Mouse (Mus musculus): Measurements from ENCODE around the gene Gngt2. TPM values are rescaled to one million over a fixed set of nuclear protein-coding genes. Genes with fewer than 3 reads are reported as not detected.
A peak's percentile ranks its signal among the peaks of the same experiment; 100 is the strongest.

Gngt2 gene
- polyA plus RNA-seq, 1 experiment from 2014 or later, result 12.5 TPM

DNA sequence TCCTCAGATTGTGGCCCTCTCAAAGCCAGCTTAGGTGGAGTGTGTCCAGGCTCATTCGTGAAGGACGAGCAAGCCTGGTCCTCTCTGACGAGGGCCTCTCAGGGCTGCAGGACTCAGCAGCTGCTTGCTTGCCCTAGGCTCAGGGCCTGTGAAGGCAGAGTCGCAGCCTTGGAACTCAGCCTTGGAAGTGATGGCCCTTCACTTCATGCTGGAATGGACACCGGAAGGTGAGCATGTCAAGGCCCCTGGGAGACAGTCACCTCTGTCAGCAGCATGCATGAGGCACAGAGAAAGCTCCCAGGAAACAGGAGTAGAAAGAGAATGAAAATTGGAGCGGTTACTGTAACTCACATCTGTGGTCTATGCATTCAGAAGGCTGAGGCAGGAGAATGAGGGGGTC, 25.3 kb upstream of the Gngt2 start:
- no peak for TF ChIP-seq CTCF (IDR thresholded peaks at IDR 0.05; ENCODE audit: low read depth)
- no peak for TF ChIP-seq EP300 (optimal IDR thresholded peaks at IDR 0.05)
- no peaks in the 10 kb centered on the region for H3K36me3 ChIP-seq (ENCODE audit: control insufficient read depth, insufficient read depth, low read length)
- no peaks in the 10 kb centered on the region for H3K9me3 ChIP-seq (ENCODE audit: control insufficient read depth, low read length)
- DNase-seq (ENCODE audit: low spot score) (no peak), ATAC-seq (ENCODE audit: low FRiP score, low TSS enrichment) (no peak)
- H3K27me3 ChIP-seq (ENCODE audit: control insufficient read depth, insufficient read depth, low read length), result no peaks in the 10 kb centered on the region
- H3K9ac ChIP-seq (ENCODE audit: low read length), result no peak overlapping the region
- H3K4me3 ChIP-seq (ENCODE audit: low read depth, low read length), result no peak overlapping the region
- H3K27ac ChIP-seq (replicated peaks), result no peak overlapping the region
- H3K4me2 ChIP-seq (replicated peaks; ENCODE audit: low read depth), result no peak overlapping the region
- 82% methylated on average over 6 of the region's 6 CpGs for WGBS
- H3K4me1 ChIP-seq (replicated peaks; ENCODE audit: control insufficient read depth, insufficient read depth), result no peaks in the 10 kb centered on the region

DNA sequence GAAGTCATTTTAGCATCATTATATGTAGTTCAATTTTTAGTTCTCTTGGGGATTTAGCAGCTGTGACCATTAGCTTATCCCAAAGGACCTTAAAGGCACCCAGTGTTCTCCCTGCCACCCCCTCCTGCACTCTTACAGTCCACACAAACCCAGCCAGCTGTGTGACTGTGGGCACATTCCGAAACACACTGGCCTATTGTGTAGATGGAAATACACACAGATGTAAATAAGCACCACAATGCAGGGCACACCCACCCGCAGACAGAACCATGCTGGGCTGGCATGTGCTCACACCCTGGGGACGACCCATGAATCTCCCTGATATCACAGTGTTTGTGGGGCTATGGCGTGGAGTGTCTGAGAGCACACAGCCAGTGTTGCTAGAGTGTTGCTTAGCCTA, 24.8 kb upstream of the Gngt2 start:
- no peak overlapping the region for H3K27ac ChIP-seq (replicated peaks)
- no peak overlapping the region for H3K4me3 ChIP-seq (ENCODE audit: low read depth, low read length)
- H3K4me2 ChIP-seq (replicated peaks; ENCODE audit: low read depth), result no peak overlapping the region
- ATAC-seq (ENCODE audit: low FRiP score, low TSS enrichment), result no peak
- 59% methylated on average over 4 of the region's 4 CpGs for WGBS
- H3K9me3 ChIP-seq (ENCODE audit: control insufficient read depth, low read length), result no peaks in the 10 kb centered on the region
- no peaks in the 10 kb centered on the region for H3K36me3 ChIP-seq (ENCODE audit: control insufficient read depth, insufficient read depth, low read length)
- no peaks in the 10 kb centered on the region for H3K27me3 ChIP-seq (ENCODE audit: control insufficient read depth, insufficient read depth, low read length)
- H3K9ac ChIP-seq (ENCODE audit: low read length), result no peak overlapping the region
- no peaks in the 10 kb centered on the region for H3K4me1 ChIP-seq (replicated peaks; ENCODE audit: control insufficient read depth, insufficient read depth)
- no peak for DNase-seq (ENCODE audit: low spot score)
- TF ChIP-seq CTCF (IDR thresholded peaks at IDR 0.05; ENCODE audit: low read depth) (no peak), EP300 (optimal IDR thresholded peaks at IDR 0.05) (no peak)

DNA sequence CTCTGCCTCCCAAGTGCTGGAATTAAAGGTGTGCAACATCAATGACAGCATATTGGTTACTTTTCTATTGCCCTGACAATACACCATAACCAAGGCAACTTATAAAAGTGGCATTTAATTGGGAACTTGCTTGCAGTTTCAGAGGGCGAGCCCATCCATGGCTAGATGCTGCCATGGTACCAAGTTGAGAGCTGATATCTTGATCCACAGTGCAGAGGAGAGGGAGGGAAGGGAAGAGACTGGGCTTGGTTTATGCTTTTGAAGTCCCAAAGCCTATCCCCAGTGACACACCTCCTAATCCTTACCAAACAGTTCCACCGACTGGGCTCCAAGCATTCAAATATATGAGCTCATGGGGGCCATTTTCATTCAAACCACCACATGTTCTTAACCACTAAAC, 22.9 kb upstream of the Gngt2 start:
- TF ChIP-seq CTCF (IDR thresholded peaks at IDR 0.05; ENCODE audit: low read depth), result no peak
- no peak for TF ChIP-seq EP300 (optimal IDR thresholded peaks at IDR 0.05)
- Histone ChIP-seq H3K4me3 (ENCODE audit: low read depth, low read length) (no peak overlapping the region), H3K4me2 (replicated peaks; ENCODE audit: low read depth) (no peak overlapping the region), H3K27ac (replicated peaks) (no peak overlapping the region), H3K36me3 (ENCODE audit: control insufficient read depth, insufficient read depth, low read length) (no peaks in the 10 kb centered on the region), H3K9me3 (ENCODE audit: control insufficient read depth, low read length) (no peaks in the 10 kb centered on the region), H3K9ac (ENCODE audit: low read length) (no peak overlapping the region), H3K4me1 (replicated peaks; ENCODE audit: control insufficient read depth, insufficient read depth) (no peaks in the 10 kb centered on the region), H3K27me3 (ENCODE audit: control insufficient read depth, insufficient read depth, low read length) (no peaks in the 10 kb centered on the region)
- 81% methylated on average over 2 of the region's 2 CpGs for WGBS
- ATAC-seq (ENCODE audit: low FRiP score, low TSS enrichment) (no peak), DNase-seq (ENCODE audit: low spot score) (no peak)

DNA sequence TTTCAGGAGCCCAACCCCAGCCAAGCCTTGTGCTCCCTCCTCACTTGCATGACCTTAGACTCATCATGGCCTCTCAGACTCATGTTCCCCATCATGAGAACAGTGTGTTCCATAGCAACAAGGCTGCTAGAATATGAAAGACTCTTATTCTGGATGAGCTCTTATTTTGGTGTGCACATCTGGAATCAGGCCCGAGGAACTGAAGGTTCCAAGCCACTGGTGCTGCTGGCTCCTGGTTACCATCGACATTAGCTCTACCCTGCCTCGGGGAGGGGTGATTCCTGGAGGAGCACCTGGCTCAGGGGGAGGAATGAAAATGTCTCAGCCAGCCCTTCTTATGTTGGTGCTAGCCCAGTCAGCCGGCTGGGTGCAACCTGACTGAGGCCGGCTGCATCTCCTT, 22.2 kb upstream of the Gngt2 start:
- H3K27ac ChIP-seq (replicated peaks), result no peak overlapping the region
- 68% methylated on average over 5 of the region's 5 CpGs for WGBS
- ATAC-seq (ENCODE audit: low FRiP score, low TSS enrichment) (no peak), DNase-seq (ENCODE audit: low spot score) (no peak)
- no peaks in the 10 kb centered on the region for H3K4me1 ChIP-seq (replicated peaks; ENCODE audit: control insufficient read depth, insufficient read depth)
- no peaks in the 10 kb centered on the region for H3K36me3 ChIP-seq (ENCODE audit: control insufficient read depth, insufficient read depth, low read length)
- no peak overlapping the region for H3K4me2 ChIP-seq (replicated peaks; ENCODE audit: low read depth)
- TF ChIP-seq EP300 (optimal IDR thresholded peaks at IDR 0.05), result no peak
- no peak for TF ChIP-seq CTCF (IDR thresholded peaks at IDR 0.05; ENCODE audit: low read depth)
- no peak overlapping the region for H3K9ac ChIP-seq (ENCODE audit: low read length)
- H3K27me3 ChIP-seq (ENCODE audit: control insufficient read depth, insufficient read depth, low read length), result no peaks in the 10 kb centered on the region
- no peaks in the 10 kb centered on the region for H3K9me3 ChIP-seq (ENCODE audit: control insufficient read depth, low read length)
- H3K4me3 ChIP-seq (ENCODE audit: low read depth, low read length), result no peak overlapping the region

DNA sequence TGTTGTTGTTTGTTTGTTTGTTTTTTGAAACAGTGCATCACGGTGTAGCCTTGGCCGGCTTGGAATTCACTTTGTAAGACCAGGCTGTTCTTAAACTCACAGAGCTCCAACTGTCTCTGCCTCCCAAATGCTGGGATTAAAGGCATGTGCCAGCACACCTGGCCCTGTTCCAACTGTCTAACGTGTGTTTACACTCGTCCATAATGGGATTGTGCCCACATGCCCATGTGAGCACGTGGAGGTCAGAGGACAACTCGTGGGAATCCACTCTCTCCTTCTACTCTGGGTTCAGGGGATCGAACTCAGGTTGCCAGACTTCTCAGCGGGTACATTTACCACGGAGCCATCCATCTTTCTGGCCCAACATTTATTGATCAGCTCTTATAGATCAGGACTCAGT, 21.6 kb upstream of the Gngt2 start:
- Histone ChIP-seq H3K9ac (ENCODE audit: low read length) (no peak overlapping the region), H3K27me3 (ENCODE audit: control insufficient read depth, insufficient read depth, low read length) (no peaks in the 10 kb centered on the region), H3K4me2 (replicated peaks; ENCODE audit: low read depth) (no peak overlapping the region), H3K36me3 (ENCODE audit: control insufficient read depth, insufficient read depth, low read length) (no peaks in the 10 kb centered on the region), H3K27ac (replicated peaks) (no peak overlapping the region), H3K9me3 (ENCODE audit: control insufficient read depth, low read length) (no peaks in the 10 kb centered on the region), H3K4me1 (replicated peaks; ENCODE audit: control insufficient read depth, insufficient read depth) (no peaks in the 10 kb centered on the region), H3K4me3 (ENCODE audit: low read depth, low read length) (no peak overlapping the region)
- 63% methylated on average over 9 of the region's 9 CpGs for WGBS
- TF ChIP-seq CTCF (IDR thresholded peaks at IDR 0.05; ENCODE audit: low read depth), result no peak
- no peak for TF ChIP-seq EP300 (optimal IDR thresholded peaks at IDR 0.05)
- DNase-seq (ENCODE audit: low spot score) (no peak), ATAC-seq (ENCODE audit: low FRiP score, low TSS enrichment) (no peak)

DNA sequence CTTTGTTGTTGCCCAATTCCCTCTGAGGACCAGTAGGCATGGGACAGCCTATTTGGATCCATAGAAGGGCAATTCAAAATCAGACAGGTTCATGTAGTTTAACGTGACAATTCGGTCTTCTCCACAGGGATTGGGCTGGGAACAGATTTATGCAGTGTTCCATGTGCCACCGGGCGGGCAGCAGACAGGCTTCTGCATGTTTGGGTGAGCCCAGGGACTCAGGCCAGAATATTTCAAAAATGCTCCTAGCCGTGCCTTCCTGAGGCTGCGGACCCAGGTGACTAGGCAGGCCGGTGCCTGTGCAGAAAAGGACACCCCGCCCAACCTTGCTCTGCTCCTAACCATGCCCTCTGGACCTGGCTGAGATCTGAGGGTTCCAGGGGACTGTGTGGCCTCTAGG, 17.9 kb upstream of the Gngt2 start:
- H3K4me1 ChIP-seq (replicated peaks; ENCODE audit: control insufficient read depth, insufficient read depth), result no peaks in the 10 kb centered on the region
- peak overlapping the region; percentile 63; the same call in 1 of the 2 replicates for H3K27ac ChIP-seq (replicated peaks)
- DNase-seq (ENCODE audit: low spot score), result no peak
- no peaks in the 10 kb centered on the region for H3K9me3 ChIP-seq (ENCODE audit: control insufficient read depth, low read length)
- H3K27me3 ChIP-seq (ENCODE audit: control insufficient read depth, insufficient read depth, low read length), result peaks cover 4% of the 10 kb centered on the region; the same call in 1 of the 2 replicates
- H3K9ac ChIP-seq (ENCODE audit: low read length), result no peak overlapping the region
- no peak overlapping the region for H3K4me3 ChIP-seq (ENCODE audit: low read depth, low read length)
- WGBS, result 56% methylated on average over 8 of the region's 8 CpGs
- H3K4me2 ChIP-seq (replicated peaks; ENCODE audit: low read depth), result no peak overlapping the region
- TF ChIP-seq EP300 (optimal IDR thresholded peaks at IDR 0.05) (no peak), CTCF (IDR thresholded peaks at IDR 0.05; ENCODE audit: low read depth) (no peak)
- ATAC-seq (ENCODE audit: low FRiP score, low TSS enrichment), result no peak; the same call in 1 of the 2 replicates
- H3K36me3 ChIP-seq (ENCODE audit: control insufficient read depth, insufficient read depth, low read length), result no peaks in the 10 kb centered on the region

Data from stomach, postnatal 0 days (tissue).